Mouse (Mus musculus) ES-E14 (cell line): ENCODE measurements around the gene Rpa1.

Experiments
- CHD2 ChIP-seq: IDR thresholded peaks from 2 replicates; pipeline ENCODE4 v1.6.1; 2014; ENCODE audit warnings: mild to moderate bottlenecking, low read depth, low read length, inconsistent platforms
- MAFK ChIP-seq: IDR thresholded peaks from 2 replicates; pipeline ENCODE4 v1.6.1; 2014; ENCODE audit warnings: mild to moderate bottlenecking, low read depth, low read length, inconsistent platforms; ENCODE audit not compliant: insufficient read depth
- ZC3H11A ChIP-seq: IDR thresholded peaks from 2 replicates; pipeline ENCODE4 v1.6.1; 2012; ENCODE audit warnings: low read depth, mild to moderate bottlenecking, inconsistent platforms, low read length, borderline replicate concordance

GRCm38 (mm10) chr11:75348199-75348889 is at the start of gene Rpa1, which contains the start of gene Smyd4:
- TF ChIP-seq MAFK: no peak
- no peak for TF ChIP-seq ZC3H11A
- TF ChIP-seq CHD2: no peak
